Mouse (Mus musculus) neural tube, embryonic 14.5 days (tissue): ENCODE measurements around the gene Gdf15. TPM values are rescaled to one million over a fixed set of nuclear protein-coding genes. Genes with fewer than 3 reads are reported as not detected.

Source experiments
- ATAC-seq: fragments of 200-750 bp; cut with Nextera tagmentation; 2 replicates; pipeline ENCODE4 v1.8.0; 2017; ENCODE audit warnings: low read depth, mild to moderate bottlenecking, moderate TSS enrichment, moderate library complexity
- H3K27ac ChIP-seq: fragments of 300-500 bp; sonication (generic); 2 replicates; pipeline ENCODE4 v1.5.1; 2014; ENCODE audit warnings: low read depth, mild to moderate bottlenecking, control low read depth, low read length, moderate library complexity, mixed read lengths
- H3K27me3 ChIP-seq: fragments of 300-500 bp; sonication (generic); 2 replicates; pipeline ENCODE4 v1.6.1; 2014; ENCODE audit warnings: low read length; ENCODE audit not compliant: control insufficient read depth, insufficient read depth
- H3K36me3 ChIP-seq: fragments of 300-500 bp; sonication (generic); 2 replicates; pipeline ENCODE4 v1.6.1; 2014; ENCODE audit warnings: low read length, mixed read lengths; ENCODE audit not compliant: control insufficient read depth, insufficient read depth
- H3K4me1 ChIP-seq: fragments of 300-500 bp; sonication (generic); 2 replicates; pipeline ENCODE4 v1.6.1; 2014; ENCODE audit warnings: low read length; ENCODE audit not compliant: control insufficient read depth, insufficient read depth
- H3K4me2 ChIP-seq: fragments of 300-500 bp; sonication (generic); 2 replicates; pipeline ENCODE4 v1.6.1; 2014; ENCODE audit warnings: mild to moderate bottlenecking, low read depth, low read length, control low read depth
- H3K4me3 ChIP-seq: fragments of 300-500 bp; sonication (generic); 2 replicates; pipeline ENCODE4 v1.5.1; 2014; ENCODE audit warnings: low read depth, low read length, control low read depth, mixed read lengths
- H3K9ac ChIP-seq: fragments of 300-500 bp; sonication (generic); replicated peaks from 2 replicates; pipeline ENCODE4 v1.6.1; 2014; ENCODE audit warnings: low read depth, mild to moderate bottlenecking, control low read depth, low read length, mixed read lengths
- H3K9me3 ChIP-seq: fragments of 300-500 bp; sonication (generic); 2 replicates; pipeline ENCODE4 v1.6.1; 2016; ENCODE audit warnings: low read length; ENCODE audit not compliant: control insufficient read depth
- WGBS: fragments of 180-500 bp; shearing (Covaris S2); extraction: QIAGEN DNeasy Blood & Tissue Kit; methylation state at CpG from one replicate; pipeline ENCODE4 v1.1.7; 2014; 5-methylcytosine and 5-hydroxymethylcytosine counted together
- polyA plus RNA-seq: library from polyadenylated mRNA; unstranded; fragments of >200 nt; fragmentation: Nextera tagmentation; extraction: Ambion mirVana; gene quantifications from 2 replicates; pipeline ENCODE4 v1.2.1, GENCODE M21; 2014

The Gdf15 gene
- polyA plus RNA-seq, 1 experiment from 2014 or later: 0.54 TPM

- Histone ChIP-seq H3K27ac (peak overlapping the region; percentile 55; the same call in 1 of the 2 replicates), H3K9ac (no peak overlapping the region), H3K4me3 (no peak overlapping the region), H3K4me2 (no peak overlapping the region), H3K36me3 (0 out of 2 replicates have a peak, but pooled peaks cover 4% of the 10 kb centered on the region), H3K4me1 (peaks cover 24% of the 10 kb centered on the region), H3K9me3 (no peaks in the 10 kb centered on the region), H3K27me3 (no peaks in the 10 kb centered on the region)
- 90% methylated on average over 17 of the region's 17 CpGs for WGBS
- ATAC-seq: no peak
Measured at GRCm38 (mm10) chr8:70650351-70650750, 18.1 kb upstream of the Gdf15 start.

GRCm38 (mm10) chr8:70649324-70649723 is 17.1 kb upstream of the Gdf15 start:
- H3K9me3 ChIP-seq: no peaks in the 10 kb centered on the region

GRCm38 (mm10) chr8:70648921-70649320 is 16.7 kb upstream of the Gdf15 start:
- peak; percentile 12; the same call in 1 of the 2 replicates for ATAC-seq
- H3K9me3 ChIP-seq: no peaks in the 10 kb centered on the region
- 0 out of 2 replicates have a peak, but pooled peaks cover 4% of the 10 kb centered on the region for H3K36me3 ChIP-seq
- H3K9ac ChIP-seq: 0 out of 2 replicates have a peak overlapping the region, but pooled peaks have one; percentile 0
- peaks cover 24% of the 10 kb centered on the region for H3K4me1 ChIP-seq
- no peak overlapping the region for H3K4me3 ChIP-seq
- H3K27me3 ChIP-seq: no peaks in the 10 kb centered on the region
- H3K4me2 ChIP-seq: no peak overlapping the region
- peak overlapping the region; percentile 71 for H3K27ac ChIP-seq
- WGBS: 57% methylated on average over 3 of the region's 3 CpGs

More at GRCm38 (mm10) chr8:70649324-70649723, 17.1 kb upstream of the Gdf15 start:
- peak; percentile 74 for ATAC-seq
- no peak overlapping the region for H3K4me3 ChIP-seq
- H3K27ac ChIP-seq: peak overlapping the region; percentile 71
- 34% methylated on average over 4 of the region's 4 CpGs for WGBS
- peaks cover 24% of the 10 kb centered on the region for H3K4me1 ChIP-seq
- H3K36me3 ChIP-seq: 0 out of 2 replicates have a peak, but pooled peaks cover 4% of the 10 kb centered on the region
- H3K9ac ChIP-seq: no peak overlapping the region
- H3K27me3 ChIP-seq: no peaks in the 10 kb centered on the region
- no peak overlapping the region for H3K4me2 ChIP-seq

- Histone ChIP-seq H3K4me3 (no peak overlapping the region), H3K27ac (peak overlapping the region; percentile 39; the same call in 1 of the 2 replicates), H3K9ac (no peak overlapping the region), H3K4me2 (no peak overlapping the region), H3K27me3 (no peaks in the 10 kb centered on the region), H3K9me3 (no peaks in the 10 kb centered on the region), H3K4me1 (peaks cover 24% of the 10 kb centered on the region), H3K36me3 (0 out of 2 replicates have a peak, but pooled peaks cover 4% of the 10 kb centered on the region)
- no peak for ATAC-seq
- WGBS: 46% methylated on average over 1 of the region's 1 CpGs
Measured at GRCm38 (mm10) chr8:70648164-70648442, 15.8 kb upstream of the Gdf15 start.

- Histone ChIP-seq H3K27me3 (no peaks in the 10 kb centered on the region), H3K9ac (no peak overlapping the region), H3K27ac (peak overlapping the region; percentile 39; the same call in 1 of the 2 replicates), H3K4me3 (no peak overlapping the region), H3K36me3 (0 out of 2 replicates have a peak, but pooled peaks cover 4% of the 10 kb centered on the region), H3K4me2 (no peak overlapping the region), H3K9me3 (no peaks in the 10 kb centered on the region), H3K4me1 (peaks cover 24% of the 10 kb centered on the region)
- ATAC-seq: no peak
- WGBS: 34% methylated on average over 8 of the region's 8 CpGs
Measured at GRCm38 (mm10) chr8:70647343-70648163, 15.3 kb upstream of the Gdf15 start.

- H3K4me3 ChIP-seq: no peak overlapping the region
- H3K36me3 ChIP-seq: 0 out of 2 replicates have a peak, but pooled peaks cover 4% of the 10 kb centered on the region
- no peak overlapping the region for H3K27ac ChIP-seq
- no peaks in the 10 kb centered on the region for H3K9me3 ChIP-seq
- no peak overlapping the region for H3K9ac ChIP-seq
- no peaks in the 10 kb centered on the region for H3K27me3 ChIP-seq
- no peak overlapping the region for H3K4me2 ChIP-seq
- no peak for ATAC-seq
- H3K4me1 ChIP-seq: peaks cover 24% of the 10 kb centered on the region
Measured at GRCm38 (mm10) chr8:70646775-70647174, 14.5 kb upstream of the Gdf15 start.

- H3K4me1 ChIP-seq: peaks cover 24% of the 10 kb centered on the region
- 0 out of 2 replicates have a peak, but pooled peaks cover 4% of the 10 kb centered on the region for H3K36me3 ChIP-seq
- no peak overlapping the region for H3K27ac ChIP-seq
- 61% methylated on average over 6 of the region's 6 CpGs for WGBS
- H3K9me3 ChIP-seq: no peaks in the 10 kb centered on the region
- no peaks in the 10 kb centered on the region for H3K27me3 ChIP-seq
- no peak overlapping the region for H3K4me3 ChIP-seq
- no peak overlapping the region for H3K4me2 ChIP-seq
- no peak overlapping the region for H3K9ac ChIP-seq
- no peak for ATAC-seq
Measured at GRCm38 (mm10) chr8:70646369-70646768, 14.1 kb upstream of the Gdf15 start.

GRCm38 (mm10) chr8:70645501-70646224 is 13.4 kb upstream of the Gdf15 start:
- Histone ChIP-seq H3K9ac (no peak overlapping the region), H3K27ac (no peak overlapping the region), H3K4me2 (no peak overlapping the region), H3K36me3 (0 out of 2 replicates have a peak, but pooled peaks cover 4% of the 10 kb centered on the region), H3K27me3 (no peaks in the 10 kb centered on the region), H3K4me3 (no peak overlapping the region), H3K9me3 (no peaks in the 10 kb centered on the region), H3K4me1 (peaks cover 24% of the 10 kb centered on the region)
- 48% methylated on average over 17 of the region's 17 CpGs for WGBS
- no peak for ATAC-seq

GRCm38 (mm10) chr8:70644065-70644464 is 11.8 kb upstream of the Gdf15 start:
- Histone ChIP-seq H3K4me2 (no peak overlapping the region), H3K36me3 (0 out of 2 replicates have a peak, but pooled peaks cover 4% of the 10 kb centered on the region), H3K27me3 (no peaks in the 10 kb centered on the region), H3K4me3 (no peak overlapping the region), H3K9me3 (no peaks in the 10 kb centered on the region), H3K9ac (no peak overlapping the region), H3K4me1 (peaks cover 16% of the 10 kb centered on the region), H3K27ac (no peak overlapping the region)
- WGBS: 95% methylated on average over 2 of the region's 2 CpGs
- no peak for ATAC-seq
